Mouse (Mus musculus): ENCODE data around the gene Ror2.

- TF ChIP-seq CTCF (IDR thresholded peaks at IDR 0.05; ENCODE audit: control insufficient read depth, insufficient read depth, insufficient replicate concordance, low read depth, low read length): no peak
- no peak for TF ChIP-seq POLR2A (IDR thresholded peaks at IDR 0.05; ENCODE audit: control insufficient read depth, low read depth, low read length)
These were observed 129.0 kb downstream of the Ror2 start for GRCm38 (mm10) chr13:53156911-53157310.
